In the genomic region with DNA sequence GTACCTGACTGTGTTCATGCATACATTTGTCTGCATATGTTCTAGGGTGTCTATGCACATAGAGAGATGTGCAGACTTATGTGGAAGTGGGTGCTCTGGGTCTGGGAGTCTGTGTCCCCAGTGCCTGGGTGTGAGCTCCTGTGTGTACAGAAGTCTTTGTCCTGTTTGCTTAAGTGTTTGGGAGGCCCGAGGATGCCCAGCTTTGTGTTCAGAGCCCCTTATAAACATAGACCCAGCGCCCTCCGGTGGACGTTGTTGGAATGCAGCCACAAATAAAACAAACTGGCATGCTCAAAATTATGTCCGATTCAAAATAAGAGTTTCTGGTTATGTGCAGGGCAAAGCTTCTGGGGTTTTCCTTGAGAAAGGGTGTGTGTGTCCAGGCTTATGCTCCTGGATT, we compare ENCODE assay signal across 10 mouse cellular contexts. TPM values are rescaled to one million over a fixed set of nuclear protein-coding genes. Genes with fewer than 3 reads are reported as not detected.
DNase-seq lines count a peak whose midpoint lies in the region; ATAC-seq and TF ChIP-seq lines count a peak whose summit lies in the region.
"Had no signal": no experiment of that assay in that cellular context is flagged by ENCODE, and none has a peak within 500 bp of the region (broad histone marks: within the 10 kb centered on the region; RNA-seq: fewer than 3 reads in every experiment).

No protein-coding gene starts in this region.

- H3K4me2 ChIP-seq in liver, embryonic 11.5 days: no peak overlapping the region
- H3K4me2 ChIP-seq in embryonic facial prominence, embryonic 11.5 days (ENCODE audit: low read depth, low read length): no peak overlapping the region
- H3K4me2 ChIP-seq in hindbrain, postnatal 0 days (ENCODE audit: low read depth, low read length): no peak overlapping the region
- H3K4me2 ChIP-seq: embryonic facial prominence, embryonic 12.5 days; stomach, embryonic 15.5 days had no signal

- peak; percentile 43 for TF ChIP-seq CTCF in liver, adult 2 months (IDR thresholded peaks at IDR 0.05; ENCODE audit: low read depth, low read length)
- peak; percentile 80 for TF ChIP-seq CTCF in hindbrain, postnatal 0 days (IDR thresholded peaks at IDR 0.05; ENCODE audit: low read depth)
- TF ChIP-seq CTCF in lung, adult 2 months (IDR thresholded peaks at IDR 0.05; ENCODE audit: insufficient read depth, low read length): peak; percentile 48
- TF ChIP-seq CTCF in olfactory bulb, adult 2 months (IDR thresholded peaks at IDR 0.05; ENCODE audit: insufficient read depth, low read depth, low read length): peak; percentile 31; the same call in 1 of the 2 replicates

- H3K9ac ChIP-seq in liver, adult 2 months (ENCODE audit: low read depth, low read length): no peak overlapping the region
- no peak overlapping the region for H3K9ac ChIP-seq in liver, embryonic 11.5 days (ENCODE audit: low read depth, low read length)
- H3K9ac ChIP-seq in embryonic facial prominence, embryonic 11.5 days (replicated peaks; ENCODE audit: low read length): no peak overlapping the region
- H3K9ac ChIP-seq in hindbrain, postnatal 0 days (replicated peaks; ENCODE audit: low read length): no peak overlapping the region
- H3K9ac ChIP-seq: embryonic facial prominence, embryonic 12.5 days; stomach, embryonic 15.5 days had no signal

- no peaks in the 10 kb centered on the region for H3K9me3 ChIP-seq in liver, embryonic 11.5 days (ENCODE audit: control insufficient read depth, low read length)
- H3K9me3 ChIP-seq in embryonic facial prominence, embryonic 11.5 days (replicated peaks; ENCODE audit: control insufficient read depth, low read length): no peaks in the 10 kb centered on the region
- no peaks in the 10 kb centered on the region for H3K9me3 ChIP-seq in hindbrain, postnatal 0 days (ENCODE audit: low read length)
- H3K9me3 ChIP-seq: embryonic facial prominence, embryonic 12.5 days; stomach, embryonic 15.5 days had no signal

- H3K27ac ChIP-seq in liver, adult 2 months (replicated peaks; ENCODE audit: insufficient read depth, low read depth, low read length): no peak overlapping the region
- H3K27ac ChIP-seq in liver, embryonic 11.5 days (ENCODE audit: low read depth, low read length): no peak overlapping the region
- H3K27ac ChIP-seq in embryonic facial prominence, embryonic 11.5 days (replicated peaks; ENCODE audit: low read depth, low read length): no peak overlapping the region
- no peak overlapping the region for H3K27ac ChIP-seq in hindbrain, postnatal 0 days
- no peak overlapping the region for H3K27ac ChIP-seq in olfactory bulb, adult 2 months (ENCODE audit: insufficient read depth, low read depth, low read length)
- H3K27ac ChIP-seq: embryonic facial prominence, embryonic 12.5 days; stomach, embryonic 15.5 days had no signal

- H3K4me1 ChIP-seq in liver, adult 2 months (ENCODE audit: control insufficient read depth, insufficient read depth, low read length): peaks cover 3% of the 10 kb centered on the region; the same call in 1 of the 2 replicates
- H3K4me1 ChIP-seq in liver, embryonic 11.5 days (replicated peaks; ENCODE audit: control insufficient read depth, insufficient read depth, low read length): peaks cover 9% of the 10 kb centered on the region
- no peaks in the 10 kb centered on the region; the same call in none of the 2 replicates for H3K4me1 ChIP-seq in embryonic facial prominence, embryonic 11.5 days (ENCODE audit: control insufficient read depth, insufficient read depth, low read length)
- peaks cover 2% of the 10 kb centered on the region; the same call in 1 of the 2 replicates for H3K4me1 ChIP-seq in hindbrain, postnatal 0 days (ENCODE audit: insufficient read depth, low read length)
- no peaks in the 10 kb centered on the region for H3K4me1 ChIP-seq in lung, adult 2 months (ENCODE audit: control insufficient read depth, insufficient read depth, low read length)
- H3K4me1 ChIP-seq in olfactory bulb, adult 2 months (ENCODE audit: control insufficient read depth, insufficient read depth, low read length): peaks cover 22% of the 10 kb centered on the region

- peak; percentile 28 for DNase-seq in liver, adult 2 months (ENCODE audit: extremely low read depth, low read depth, low spot score)
- DNase-seq in liver, embryonic 11.5 days (ENCODE audit: low spot score): no peak
- peak; percentile 77 for DNase-seq in adrenal gland, postnatal 14 days
- DNase-seq in embryonic facial prominence, embryonic 11.5 days (ENCODE audit: low spot score): peak; percentile 89
- DNase-seq in hindbrain, postnatal 0 days (ENCODE audit: low spot score): peak; percentile 90
- peak; percentile 20 for DNase-seq in lung, adult 2 months
- no peak for DNase-seq in spleen, postnatal 14 days (ENCODE audit: low spot score in 2 of 2)

- H3K79me2 ChIP-seq in liver, adult 2 months (ENCODE audit: control insufficient read depth, insufficient read depth, low read length): no peaks in the 10 kb centered on the region

- no peaks in the 10 kb centered on the region for H3K36me3 ChIP-seq in liver, adult 2 months (ENCODE audit: control insufficient read depth, insufficient read depth, low read length)
- H3K36me3 ChIP-seq in liver, embryonic 11.5 days (ENCODE audit: control insufficient read depth, insufficient read depth, low read length): no peaks in the 10 kb centered on the region
- H3K36me3 ChIP-seq in embryonic facial prominence, embryonic 11.5 days (replicated peaks; ENCODE audit: control insufficient read depth, insufficient read depth, low read depth, low read length): no peaks in the 10 kb centered on the region
- no peaks in the 10 kb centered on the region for H3K36me3 ChIP-seq in hindbrain, postnatal 0 days (ENCODE audit: insufficient read depth, low read length)
- H3K36me3 ChIP-seq: embryonic facial prominence, embryonic 12.5 days; stomach, embryonic 15.5 days had no signal

- WGBS in liver, adult 2 months: 3% methylated on average over 5 of the region's 5 CpGs
- 10% methylated on average over 5 of the region's 5 CpGs for WGBS in liver, embryonic 11.5 days
- WGBS in embryonic facial prominence, embryonic 11.5 days: 5% methylated on average over 5 of the region's 5 CpGs
- WGBS in hindbrain, postnatal 0 days: 1% methylated on average over 5 of the region's 5 CpGs
- WGBS in lung, adult 2 months: 2% methylated on average over 5 of the region's 5 CpGs
- WGBS in olfactory bulb, adult 2 months: 1% methylated on average over 5 of the region's 5 CpGs

- no peak for ATAC-seq in liver, embryonic 11.5 days (replicated peaks; ENCODE audit: low FRiP score)
- 0 out of 2 replicates have a peak, but pooled peaks have one; percentile 50 for ATAC-seq in embryonic facial prominence, embryonic 11.5 days (replicated peaks; ENCODE audit: insufficient number of reproducible peaks, low FRiP score, low TSS enrichment, low read depth)
- ATAC-seq in hindbrain, postnatal 0 days: peak; percentile 62

- H3K4me3 ChIP-seq in liver, adult 2 months (ENCODE audit: insufficient read depth, low read depth, low read length): no peak overlapping the region
- H3K4me3 ChIP-seq in liver, embryonic 11.5 days (ENCODE audit: low read depth, low read length): no peak overlapping the region
- no peak overlapping the region for H3K4me3 ChIP-seq in embryonic facial prominence, embryonic 11.5 days (ENCODE audit: low read depth, low read length)
- no peak overlapping the region for H3K4me3 ChIP-seq in hindbrain, postnatal 0 days (ENCODE audit: low read length)
- H3K4me3 ChIP-seq in lung, adult 2 months (replicated peaks; ENCODE audit: extremely low read depth, low read depth, low read length): no peak overlapping the region
- H3K4me3 ChIP-seq in olfactory bulb, adult 2 months (ENCODE audit: insufficient read depth, low read depth, low read length): no peak overlapping the region
- H3K4me3 ChIP-seq: embryonic facial prominence, embryonic 12.5 days; stomach, embryonic 15.5 days had no signal

- H3K27me3 ChIP-seq in liver, adult 2 months (ENCODE audit: control insufficient read depth, insufficient read depth, low read length): no peaks in the 10 kb centered on the region; the same call in 1 of the 2 replicates
- peaks cover 27% of the 10 kb centered on the region for H3K27me3 ChIP-seq in liver, embryonic 11.5 days (replicated peaks; ENCODE audit: control insufficient read depth, insufficient read depth, low read length)
- H3K27me3 ChIP-seq in embryonic facial prominence, embryonic 11.5 days (ENCODE audit: control insufficient read depth, insufficient read depth, low read length): peaks cover 7% of the 10 kb centered on the region
- peaks cover 8% of the 10 kb centered on the region; the same call in 1 of the 2 replicates for H3K27me3 ChIP-seq in hindbrain, postnatal 0 days (ENCODE audit: insufficient read depth, low read length)

- no peak for TF ChIP-seq POLR2A in liver, adult 2 months (IDR thresholded peaks at IDR 0.05; ENCODE audit: extremely low read depth, insufficient read depth, low read length)
- TF ChIP-seq POLR2A in lung, adult 2 months (IDR thresholded peaks at IDR 0.05; ENCODE audit: borderline replicate concordance, extremely low read depth, low read depth, low read length): no peak
- no peak for TF ChIP-seq POLR2A in olfactory bulb, adult 2 months (IDR thresholded peaks at IDR 0.05; ENCODE audit: insufficient read depth, low read depth, low read length)

RNA-seq across cellular contexts. Expression of gene Aldh1b1, which starts 27.2 kb away (rescaled TPM):
- total RNA-seq in liver, adult 2 months (2014; rRNA removed): 80.3 and 156 TPM in 2 replicates
- polyA plus RNA-seq in liver, adult 2 months (2012; rRNA removed): 96.4 and 108 TPM in 2 replicates
- 10.5 and 13.0 TPM in 2 replicates for polyA plus RNA-seq in liver, embryonic 11.5 days (2014; fragmentation: Nextera tagmentation; extraction: Ambion mirVana)
- 10.2 and 34.6 TPM in 2 replicates for total RNA-seq in adrenal gland, postnatal 14 days (2021)
- 2.0 and 2.3 TPM in 2 replicates for polyA plus RNA-seq in embryonic facial prominence, embryonic 11.5 days (2014; fragmentation: Nextera tagmentation; extraction: Ambion mirVana)
- total RNA-seq in hindbrain, postnatal 0 days (2014; rRNA removed): 23.0 and 24.4 TPM in 2 replicates
- 18.8 TPM in 2 replicates for polyA plus RNA-seq in hindbrain, postnatal 0 days (2015; fragmentation: Nextera tagmentation; extraction: Ambion mirVana)
- 3.1 and 3.9 TPM in 2 replicates for polyA plus RNA-seq in lung, adult 2 months (2012; rRNA removed)
- polyA plus RNA-seq in olfactory bulb, adult 2 months (2012; ENCODE audit: insufficient read depth, insufficient read length, low replicate concordance, missing spikeins): not detected in 2 replicates

RNA-seq across cellular contexts. Expression of gene Igfbpl1, which starts 55.1 kb away (rescaled TPM):
- total RNA-seq in liver, adult 2 months (2014; rRNA removed): not detected in 2 replicates
- not detected in 2 replicates for polyA plus RNA-seq in liver, adult 2 months (2012; rRNA removed)
- polyA plus RNA-seq in liver, embryonic 11.5 days (2014; fragmentation: Nextera tagmentation; extraction: Ambion mirVana): 0.26 and 0.40 TPM in 2 replicates
- total RNA-seq in adrenal gland, postnatal 14 days (2021): not detected in 2 replicates
- 10.0 and 13.4 TPM in 2 replicates for polyA plus RNA-seq in embryonic facial prominence, embryonic 11.5 days (2014; fragmentation: Nextera tagmentation; extraction: Ambion mirVana)
- total RNA-seq in hindbrain, postnatal 0 days (2014; rRNA removed): 86.1 and 103 TPM in 2 replicates
- 20.3 and 22.2 TPM in 2 replicates for polyA plus RNA-seq in hindbrain, postnatal 0 days (2015; fragmentation: Nextera tagmentation; extraction: Ambion mirVana)
- 0.18 and 0.28 TPM in 2 replicates for polyA plus RNA-seq in lung, adult 2 months (2012; rRNA removed)
- not detected in 2 replicates for polyA plus RNA-seq in olfactory bulb, adult 2 months (2012; ENCODE audit: insufficient read depth, insufficient read length, low replicate concordance, missing spikeins)

Comparison
In these comparisons a context has a peak if more than half of its experiments do, and no peak if none do; other contexts are left out.
1. DNase-seq: peak in liver, adult 2 months (single experiment), adrenal gland, postnatal 14 days (single experiment), embryonic facial prominence, embryonic 11.5 days (single experiment), hindbrain, postnatal 0 days (single experiment) and lung, adult 2 months (single experiment); none in liver, embryonic 11.5 days (single experiment) and spleen, postnatal 14 days (0 of 2).
2. Peak in every context shown above with its lines, with median percentiles within 50 percentile points of each other: CTCF ChIP-seq.